Mouse (Mus musculus) bone marrow macrophage, adult 2 months (primary cell): Measurements from ENCODE around the gene Zfp384.

Experiments used
- CTCF ChIP-seq: IDR thresholded peaks from 2 replicates; pipeline ENCODE4 v1.5.1; 2012; ENCODE audit warnings: low read depth, mild to moderate bottlenecking, low read length, moderate library complexity
- POLR2A ChIP-seq: IDR thresholded peaks from 2 replicates; pipeline ENCODE4 v1.6.1; 2012; ENCODE audit warnings: mild to moderate bottlenecking, low read depth, low read length, borderline replicate concordance

DNA sequence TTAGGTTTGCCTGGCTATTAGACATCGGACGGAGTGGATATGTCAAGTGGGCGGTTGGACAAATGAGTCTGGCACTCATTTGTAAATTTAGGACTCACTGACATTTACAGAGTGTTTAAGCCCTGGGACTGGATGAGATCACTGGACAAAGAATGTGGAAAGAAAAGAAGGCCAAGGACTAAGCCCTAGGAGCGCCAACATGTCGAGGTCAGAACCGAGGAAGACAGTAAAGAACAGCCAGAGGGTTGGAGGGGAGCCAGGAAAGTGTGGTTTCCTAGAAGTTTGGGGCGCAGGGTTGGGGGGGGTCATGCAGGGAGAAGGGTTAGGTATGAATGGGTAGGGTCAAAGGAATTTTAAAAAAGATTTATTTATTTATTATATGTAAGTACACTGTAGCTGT is 13.7 kb upstream of the Zfp384 start:
- TF ChIP-seq POLR2A (no peak), CTCF (no peak)
